Mouse (Mus musculus): ENCODE results near the gene Lce3e. TPM values are rescaled to one million over a fixed set of nuclear protein-coding genes. Genes with fewer than 3 reads are reported as not detected.

Lce3e gene
- polyA plus RNA-seq, 1 experiment from 2014 or later = not detected

GRCm38 (mm10) chr3:93000621-93001020 is 33.8 kb downstream of the Lce3e start:
- 81% methylated on average over 3 of the region's 3 CpGs for WGBS
- Histone ChIP-seq H3K9ac (ENCODE audit: low read length) (no peak overlapping the region), H3K4me2 (ENCODE audit: low read depth, low read length, severe bottlenecking) (no peak overlapping the region), H3K27me3 (ENCODE audit: control insufficient read depth, insufficient read depth, low read length) (no peaks in the 10 kb centered on the region), H3K4me3 (ENCODE audit: low read depth, low read length) (no peak overlapping the region), H3K27ac (ENCODE audit: low read depth, low read length) (no peak overlapping the region), H3K9me3 (ENCODE audit: control insufficient read depth, low read length) (no peaks in the 10 kb centered on the region), H3K4me1 (replicated peaks; ENCODE audit: control insufficient read depth, insufficient read depth, low read length) (no peaks in the 10 kb centered on the region), H3K36me3 (ENCODE audit: control insufficient read depth, insufficient read depth, low read length) (no peaks in the 10 kb centered on the region)
- DNase-seq (ENCODE audit: low spot score) = no peak
- no peak for ATAC-seq (replicated peaks; ENCODE audit: low FRiP score)

- H3K4me2 ChIP-seq (ENCODE audit: low read depth, low read length, severe bottlenecking) = no peak overlapping the region
- no peaks in the 10 kb centered on the region for H3K4me1 ChIP-seq (replicated peaks; ENCODE audit: control insufficient read depth, insufficient read depth, low read length)
- ATAC-seq (replicated peaks; ENCODE audit: low FRiP score) (no peak), DNase-seq (ENCODE audit: low spot score) (no peak)
- 73% methylated on average over 4 of the region's 4 CpGs for WGBS
- H3K27ac ChIP-seq (ENCODE audit: low read depth, low read length) = no peak overlapping the region
- H3K9me3 ChIP-seq (ENCODE audit: control insufficient read depth, low read length) = no peaks in the 10 kb centered on the region
- no peak overlapping the region for H3K9ac ChIP-seq (ENCODE audit: low read length)
- H3K36me3 ChIP-seq (ENCODE audit: control insufficient read depth, insufficient read depth, low read length) = no peaks in the 10 kb centered on the region
- H3K4me3 ChIP-seq (ENCODE audit: low read depth, low read length) = no peak overlapping the region
- no peaks in the 10 kb centered on the region for H3K27me3 ChIP-seq (ENCODE audit: control insufficient read depth, insufficient read depth, low read length)
Measured at GRCm38 (mm10) chr3:93002843-93003242, 36.0 kb downstream of the Lce3e start.

- WGBS = 1% methylated on average over 24 of the region's 24 CpGs
- peak overlapping the region; percentile 57 for H3K9ac ChIP-seq (ENCODE audit: low read length)
- H3K4me2 ChIP-seq (ENCODE audit: low read depth, low read length, severe bottlenecking) = peak overlapping the region; percentile 58
- ATAC-seq (replicated peaks; ENCODE audit: low FRiP score) (peak; percentile 93), DNase-seq (ENCODE audit: low spot score) (peak; percentile 89)
- peaks cover 2% of the 10 kb centered on the region; the same call in 1 of the 2 replicates for H3K4me1 ChIP-seq (replicated peaks; ENCODE audit: control insufficient read depth, insufficient read depth, low read length)
- H3K27me3 ChIP-seq (ENCODE audit: control insufficient read depth, insufficient read depth, low read length) = no peaks in the 10 kb centered on the region
- no peaks in the 10 kb centered on the region for H3K9me3 ChIP-seq (ENCODE audit: control insufficient read depth, low read length)
- H3K4me3 ChIP-seq (ENCODE audit: low read depth, low read length) = peak overlapping the region; percentile 39
- H3K36me3 ChIP-seq (ENCODE audit: control insufficient read depth, insufficient read depth, low read length) = no peaks in the 10 kb centered on the region
- no peak overlapping the region for H3K27ac ChIP-seq (ENCODE audit: low read depth, low read length)
Measured at GRCm38 (mm10) chr3:93014378-93014801, 47.5 kb downstream of the Lce3e start.

GRCm38 (mm10) chr3:93014871-93015270 is 48.0 kb downstream of the Lce3e start:
- H3K27ac ChIP-seq (ENCODE audit: low read depth, low read length) = no peak overlapping the region
- H3K4me3 ChIP-seq (ENCODE audit: low read depth, low read length) = peak overlapping the region; percentile 39
- WGBS = 24% methylated on average over 5 of the region's 5 CpGs
- DNase-seq (ENCODE audit: low spot score) = no peak
- H3K4me1 ChIP-seq (replicated peaks; ENCODE audit: control insufficient read depth, insufficient read depth, low read length) = peaks cover 2% of the 10 kb centered on the region; the same call in 1 of the 2 replicates
- H3K36me3 ChIP-seq (ENCODE audit: control insufficient read depth, insufficient read depth, low read length) = no peaks in the 10 kb centered on the region
- no peaks in the 10 kb centered on the region for H3K27me3 ChIP-seq (ENCODE audit: control insufficient read depth, insufficient read depth, low read length)
- no peaks in the 10 kb centered on the region for H3K9me3 ChIP-seq (ENCODE audit: control insufficient read depth, low read length)
- ATAC-seq (replicated peaks; ENCODE audit: low FRiP score) = 0 out of 2 replicates have a peak, but pooled peaks have one; percentile 39
- peak overlapping the region; percentile 57 for H3K9ac ChIP-seq (ENCODE audit: low read length)
- H3K4me2 ChIP-seq (ENCODE audit: low read depth, low read length, severe bottlenecking) = peak overlapping the region; percentile 58

GRCm38 (mm10) chr3:93015460-93016104 is 48.7 kb downstream of the Lce3e start, which contains the start of gene Crct1:
Crct1 (minus strand) TSS chr3:93015687.
- Histone ChIP-seq H3K4me1 (replicated peaks; ENCODE audit: control insufficient read depth, insufficient read depth, low read length) (peaks cover 2% of the 10 kb centered on the region; the same call in 1 of the 2 replicates), H3K9me3 (ENCODE audit: control insufficient read depth, low read length) (no peaks in the 10 kb centered on the region), H3K27ac (ENCODE audit: low read depth, low read length) (no peak within 1 kb of the TSS), H3K36me3 (ENCODE audit: control insufficient read depth, insufficient read depth, low read length) (no peaks in the 10 kb centered on the region), H3K4me2 (ENCODE audit: low read depth, low read length, severe bottlenecking) (peak within 1 kb of the TSS; percentile 58), H3K4me3 (ENCODE audit: low read depth, low read length) (peak within 1 kb of the TSS; percentile 39), H3K27me3 (ENCODE audit: control insufficient read depth, insufficient read depth, low read length) (no peaks in the 10 kb centered on the region), H3K9ac (ENCODE audit: low read length) (peak within 1 kb of the TSS; percentile 57)
- ATAC-seq (replicated peaks; ENCODE audit: low FRiP score) (no peak), DNase-seq (ENCODE audit: low spot score) (no peak)
- WGBS = 57% methylated on average over 3 of the region's 4 CpGs

Other genes with a start within 250 kb of the Lce3e start
- gene Lce1f, start 246.7 kb upstream of the Lce3e start, polyA plus RNA-seq (2014; fragmentation: Nextera tagmentation; extraction: Ambion mirVana) = not detected in 2 replicates
- gene Gm38119, start 228.0 kb upstream of the Lce3e start, polyA plus RNA-seq (2014; fragmentation: Nextera tagmentation; extraction: Ambion mirVana) = not detected in 2 replicates
- not detected in 2 replicates for gene Lce1g, start 214.7 kb upstream of the Lce3e start, polyA plus RNA-seq (2014; fragmentation: Nextera tagmentation; extraction: Ambion mirVana)
- not detected in 2 replicates for gene Lce1h, start 202.0 kb upstream of the Lce3e start, polyA plus RNA-seq (2014; fragmentation: Nextera tagmentation; extraction: Ambion mirVana)
- gene Lce1i, start 188.2 kb upstream of the Lce3e start, polyA plus RNA-seq (2014; fragmentation: Nextera tagmentation; extraction: Ambion mirVana) = not detected in 2 replicates
- not detected in 2 replicates for gene Lce1j, start 176.5 kb upstream of the Lce3e start, polyA plus RNA-seq (2014; fragmentation: Nextera tagmentation; extraction: Ambion mirVana)
- not detected in 2 replicates for gene Lce1k, start 159.2 kb upstream of the Lce3e start, polyA plus RNA-seq (2014; fragmentation: Nextera tagmentation; extraction: Ambion mirVana)
- gene Kprp, start 139.8 kb upstream of the Lce3e start, polyA plus RNA-seq (2014; fragmentation: Nextera tagmentation; extraction: Ambion mirVana) = not detected in 2 replicates
- gene Lce1l, start 115.8 kb upstream of the Lce3e start, polyA plus RNA-seq (2014; fragmentation: Nextera tagmentation; extraction: Ambion mirVana) = not detected in 2 replicates
- not detected in 2 replicates for gene 2310050C09Rik, start 96.8 kb upstream of the Lce3e start, polyA plus RNA-seq (2014; fragmentation: Nextera tagmentation; extraction: Ambion mirVana)
- gene Lce3a, start 40.8 kb upstream of the Lce3e start, polyA plus RNA-seq (2014; fragmentation: Nextera tagmentation; extraction: Ambion mirVana) = not detected in 2 replicates
- gene Lce3b, start 34.1 kb upstream of the Lce3e start, polyA plus RNA-seq (2014; fragmentation: Nextera tagmentation; extraction: Ambion mirVana) = not detected in 2 replicates
- gene Lce3c, start 22.6 kb upstream of the Lce3e start, polyA plus RNA-seq (2014; fragmentation: Nextera tagmentation; extraction: Ambion mirVana) = not detected in 2 replicates
- not detected in 2 replicates for gene Lce3d, start 9.7 kb upstream of the Lce3e start, polyA plus RNA-seq (2014; fragmentation: Nextera tagmentation; extraction: Ambion mirVana)
- gene Lce3f, start 25.2 kb downstream of the Lce3e start, polyA plus RNA-seq (2014; fragmentation: Nextera tagmentation; extraction: Ambion mirVana) = not detected in 2 replicates
- gene Crct1, start 48.6 kb downstream of the Lce3e start, polyA plus RNA-seq (2014; fragmentation: Nextera tagmentation; extraction: Ambion mirVana) = not detected in 2 replicates
- gene Lce1m, start 52.0 kb downstream of the Lce3e start, polyA plus RNA-seq (2014; fragmentation: Nextera tagmentation; extraction: Ambion mirVana) = not detected in 2 replicates
- gene Gm4858, start 101.8 kb downstream of the Lce3e start, polyA plus RNA-seq (2014; fragmentation: Nextera tagmentation; extraction: Ambion mirVana) = not detected in 2 replicates
- not detected in 2 replicates for gene Crnn, start 177.7 kb downstream of the Lce3e start, polyA plus RNA-seq (2014; fragmentation: Nextera tagmentation; extraction: Ambion mirVana)
- gene Flg2, start 230.2 kb downstream of the Lce3e start, polyA plus RNA-seq (2014; fragmentation: Nextera tagmentation; extraction: Ambion mirVana) = not detected in 2 replicates

Data from forebrain, embryonic 11.5 days (tissue).